Mouse (Mus musculus) gastrocnemius, postnatal 25 days (tissue): ENCODE data around the gene Ppp2r5e. TPM values are rescaled to one million over a fixed set of nuclear protein-coding genes. Genes with fewer than 3 reads are reported as not detected.
"Not testable (repeated sequence)": the region's sequence is repeated elsewhere in the genome, so short reads cannot be mapped to it uniquely, and the experiment has no call there.

Experiments used
- DNase-seq: peaks from one replicate; pipeline ENCODE4 v3.0.0; 2022
- total RNA-seq, 2 experiments: library from RNA; stranded (reverse); gene quantifications; 1 replicate in 1 of 2; 2 replicates in 1 of 2; pipeline ENCODE4 v1.2.3; 2021

Gene Ppp2r5e
- total RNA-seq, 2 experiments from 2014 or later = 25.3 to 26.7 TPM

DNA sequence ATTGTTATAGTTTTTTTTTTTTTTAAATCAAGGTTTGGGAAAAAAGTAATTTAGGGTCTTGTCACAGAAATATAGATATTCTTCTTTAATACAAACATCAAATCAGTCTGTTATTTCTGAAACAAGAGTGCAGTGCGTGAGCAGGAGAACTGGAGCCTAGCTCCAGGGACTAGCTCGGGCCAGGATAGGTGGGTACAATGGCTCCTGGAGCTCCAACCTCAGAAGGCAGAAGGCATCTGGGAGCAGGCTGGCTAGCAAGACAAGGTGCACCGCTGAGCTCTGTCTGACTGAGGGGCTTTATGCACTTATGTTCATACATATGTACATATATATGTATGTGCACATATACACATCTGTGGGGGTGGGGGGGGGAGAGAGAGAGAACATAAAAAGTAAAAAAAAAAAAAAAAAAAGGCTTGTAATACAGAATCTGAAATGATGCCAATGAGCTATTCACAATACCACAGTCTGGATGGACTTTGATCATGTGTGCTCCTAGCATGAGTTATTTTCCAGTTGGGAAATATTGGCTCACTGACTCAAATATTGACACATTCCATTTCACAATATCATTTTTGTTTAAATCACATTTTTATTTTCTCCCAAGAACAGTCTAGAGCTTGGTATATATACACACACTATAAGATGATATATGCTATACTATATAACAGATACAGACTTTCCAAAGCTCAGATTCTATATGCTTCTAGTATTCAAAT is 109.3 kb downstream of the Ppp2r5e start:
- no peak for DNase-seq

- DNase-seq = no peak
Observed at GRCm38 (mm10) chr12:75482781-75483180, 113.3 kb downstream of the Ppp2r5e start.

GRCm38 (mm10) chr12:75482015-75482414 is 114.0 kb downstream of the Ppp2r5e start:
- DNase-seq = no peak

DNA sequence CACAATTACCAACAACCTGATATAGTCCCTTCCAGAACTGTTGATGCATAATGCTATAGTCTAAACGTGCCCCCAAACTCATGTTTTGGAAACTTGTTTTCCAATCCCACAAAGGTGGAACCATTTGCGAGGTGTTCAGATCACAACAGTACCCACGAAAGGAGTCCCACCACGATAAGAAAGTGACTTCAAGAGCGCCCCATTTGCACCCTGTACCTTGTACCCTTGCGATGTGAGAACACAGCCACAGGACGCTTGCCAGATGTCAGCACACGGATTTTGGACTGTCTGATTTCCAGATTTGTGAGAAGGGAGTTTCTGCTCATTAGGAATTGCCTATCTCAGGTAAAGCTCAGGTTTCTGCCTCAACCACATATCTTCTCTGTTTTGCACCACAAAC is 116.0 kb downstream of the Ppp2r5e start:
- DNase-seq = no peak

DNA sequence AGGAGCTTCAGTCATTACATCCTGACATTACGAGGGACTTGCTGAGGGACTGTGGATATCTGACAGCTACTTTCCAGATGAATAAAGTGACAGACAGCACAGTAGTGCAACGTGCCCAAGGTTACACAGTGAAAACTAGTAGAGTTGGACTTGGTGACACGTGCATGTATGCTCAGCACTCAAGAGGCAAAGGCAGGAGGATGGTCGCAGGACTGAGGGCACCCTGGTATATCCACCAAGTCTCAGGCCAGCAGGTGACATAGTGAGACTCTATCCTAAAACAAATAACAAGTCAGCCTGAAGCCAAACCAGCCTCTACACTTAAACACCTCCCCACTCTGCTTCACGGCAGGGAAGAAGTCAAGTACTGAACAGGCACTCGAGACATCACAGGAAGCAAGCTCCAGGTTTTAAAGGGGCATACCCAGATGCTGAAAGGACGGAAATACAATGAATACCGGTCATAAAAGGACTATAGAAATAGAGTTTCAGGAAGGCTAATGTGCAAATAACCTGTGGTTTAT is 116.6 kb downstream of the Ppp2r5e start:
- DNase-seq = no peak

GRCm38 (mm10) chr12:75478596-75478995 is 117.4 kb downstream of the Ppp2r5e start:
- no peak for DNase-seq

DNA sequence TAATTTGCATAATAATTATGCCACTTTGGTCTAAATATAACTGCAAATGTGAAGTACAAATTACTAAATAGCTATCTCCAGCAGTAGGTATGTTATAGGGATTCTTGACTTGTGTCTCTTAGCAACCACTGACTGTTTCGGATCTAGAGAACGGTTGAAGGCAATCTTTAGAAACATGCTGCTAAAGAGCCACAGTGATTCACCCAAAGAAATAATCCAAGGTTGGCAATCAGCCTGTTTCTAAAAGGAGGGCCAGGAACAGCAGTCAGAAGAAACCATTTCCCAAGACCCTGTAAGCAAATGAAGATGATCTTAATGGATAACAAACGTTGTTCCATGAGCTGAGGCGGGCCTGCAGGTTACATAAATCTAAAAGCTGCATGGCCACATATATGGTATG is 117.9 kb downstream of the Ppp2r5e start:
- no peak for DNase-seq

DNA sequence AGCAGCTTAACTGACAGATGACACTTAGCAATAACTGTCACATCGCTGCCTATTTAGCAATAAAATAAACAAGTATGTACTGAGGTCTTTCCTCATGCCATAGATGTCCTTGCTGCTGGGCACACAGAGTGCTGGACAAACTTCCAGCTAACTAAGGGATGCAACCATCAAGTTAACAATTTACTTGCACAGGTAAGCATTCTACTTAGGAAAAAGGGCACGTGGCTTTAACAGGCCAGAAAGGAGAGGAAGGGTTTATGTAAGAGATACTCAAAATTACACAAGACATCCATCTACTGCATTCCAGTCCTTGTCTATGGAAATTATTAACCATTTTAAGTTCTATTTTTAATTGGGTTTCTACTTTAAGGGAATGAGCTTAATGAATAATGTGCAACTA is 123.0 kb downstream of the Ppp2r5e start:
- no peak for DNase-seq

DNA sequence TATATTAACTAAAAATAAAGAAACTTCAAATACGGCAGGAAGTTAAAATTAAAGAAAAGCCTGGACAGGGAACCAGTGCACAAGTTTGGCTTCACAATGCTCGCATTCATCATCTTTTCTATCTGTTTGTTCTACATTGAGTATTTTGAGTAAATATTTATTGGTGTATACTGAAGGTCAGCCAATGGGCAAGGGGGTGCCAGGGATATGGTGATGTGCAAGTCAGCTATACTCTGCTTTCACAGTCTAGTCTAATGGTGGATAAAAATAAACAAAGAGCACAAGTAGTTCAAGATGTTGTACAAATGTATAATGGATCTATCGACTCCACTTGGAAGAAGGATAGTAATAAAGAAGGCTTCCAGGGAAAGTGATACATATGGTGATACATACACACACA is 123.9 kb downstream of the Ppp2r5e start:
- no peak for DNase-seq

GRCm38 (mm10) chr12:75467814-75468213 is 128.2 kb downstream of the Ppp2r5e start:
- no peak for DNase-seq

- DNase-seq = no peak
Observed at GRCm38 (mm10) chr12:75467127-75467526, 128.9 kb downstream of the Ppp2r5e start.

GRCm38 (mm10) chr12:75466206-75466605 is 129.8 kb downstream of the Ppp2r5e start:
- DNase-seq = no peak

GRCm38 (mm10) chr12:75464016-75464769 is 131.9 kb downstream of the Ppp2r5e start:
- no peak for DNase-seq

- no peak for DNase-seq
Observed at GRCm38 (mm10) chr12:75460561-75460960, 135.5 kb downstream of the Ppp2r5e start.

GRCm38 (mm10) chr12:75459656-75460055 is 136.4 kb downstream of the Ppp2r5e start:
- DNase-seq = no peak

GRCm38 (mm10) chr12:75453441-75453840 is 142.6 kb downstream of the Ppp2r5e start:
- no peak for DNase-seq

GRCm38 (mm10) chr12:75453027-75453426 is 143.0 kb downstream of the Ppp2r5e start:
- DNase-seq = no peak

DNA sequence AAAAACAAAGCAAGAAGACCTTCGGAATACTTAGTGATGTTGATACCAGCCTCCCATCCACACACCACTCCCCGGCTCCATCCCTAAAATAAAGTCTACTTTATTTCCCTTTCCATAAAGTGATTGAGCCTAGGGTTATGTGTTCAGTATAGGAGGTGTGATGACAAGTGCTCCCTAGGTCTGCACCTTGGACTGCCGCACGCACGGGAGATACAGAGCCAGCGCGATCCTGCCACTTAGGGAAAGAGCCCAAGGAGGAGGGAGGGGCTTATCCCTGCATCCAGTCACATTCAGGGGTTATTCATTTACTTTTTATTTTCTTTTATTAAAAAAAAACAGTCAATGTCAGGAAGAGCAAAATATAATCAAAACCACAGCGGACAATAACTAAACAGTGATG is 145.5 kb downstream of the Ppp2r5e start:
- no peak for DNase-seq

DNA sequence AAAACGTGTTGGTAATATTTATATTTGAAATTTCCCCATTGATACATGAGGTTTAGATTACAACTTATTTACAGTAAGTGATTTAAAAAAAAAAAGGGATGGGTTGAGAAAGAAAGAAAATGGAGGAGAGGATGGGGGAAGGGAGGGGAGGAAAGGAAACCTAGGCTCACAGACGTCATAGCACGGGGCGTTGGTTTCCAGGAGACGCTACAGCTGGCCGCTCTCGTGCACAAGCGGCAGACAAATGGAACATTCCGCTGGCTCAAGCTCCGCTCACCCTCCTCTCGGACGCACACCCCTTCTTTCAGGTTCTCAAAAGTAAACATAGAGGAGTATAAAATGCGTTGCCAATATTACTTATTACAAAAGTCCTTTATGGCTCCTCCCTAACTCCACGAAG is 146.0 kb downstream of the Ppp2r5e start:
- no peak for DNase-seq

DNA sequence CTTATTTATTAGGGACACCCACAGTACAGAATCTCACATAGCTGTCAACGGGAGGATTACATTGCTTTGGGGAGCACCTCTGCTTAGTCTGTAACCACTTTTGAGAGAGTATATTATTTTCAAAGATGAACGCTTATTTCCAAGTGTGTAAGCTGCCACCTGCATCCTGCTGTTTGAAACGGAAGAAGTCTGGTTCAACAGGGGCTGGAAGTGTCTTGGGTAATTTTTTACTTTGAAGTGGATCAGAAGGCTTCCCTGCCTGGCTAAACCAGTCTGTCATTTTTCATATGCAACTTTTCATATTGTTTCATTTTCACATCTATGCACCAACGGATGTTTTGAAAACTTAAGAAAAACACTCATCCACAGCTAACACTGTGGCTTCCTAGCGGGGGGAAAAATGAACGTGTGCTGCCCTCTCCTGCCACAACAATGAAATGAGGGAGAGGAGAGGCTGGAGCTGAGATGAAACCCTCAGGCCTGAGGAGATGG is 146.5 kb downstream of the Ppp2r5e start:
- no peak for DNase-seq

- no peak for DNase-seq
Observed at GRCm38 (mm10) chr12:75448921-75449320, 147.1 kb downstream of the Ppp2r5e start.

GRCm38 (mm10) chr12:75446245-75446644 is 149.8 kb downstream of the Ppp2r5e start:
- DNase-seq = no peak

- not testable (repeated sequence) for DNase-seq
Observed at GRCm38 (mm10) chr12:75432400-75432799, 163.6 kb downstream of the Ppp2r5e start.
